Mouse (Mus musculus) kidney, embryonic 14.5 days (tissue): ENCODE data around the gene Grcc10. TPM values are rescaled to one million over a fixed set of nuclear protein-coding genes. Genes with fewer than 3 reads are reported as not detected.
A peak's percentile ranks its signal among the peaks of the same experiment; 100 is the strongest.

Source experiments
- ATAC-seq: fragments of 200-750 bp; cut with Nextera tagmentation; 2 replicates; pipeline ENCODE4 v1.8.0; 2017; ENCODE audit warnings: moderate number of reproducible peaks, mild to moderate bottlenecking, moderate TSS enrichment, moderate library complexity; ENCODE audit not compliant: low FRiP score, low TSS enrichment
- H3K27ac ChIP-seq: fragments of 300-500 bp; sonication (generic); 2 replicates; pipeline ENCODE4 v1.5.1; 2014; ENCODE audit warnings: low read depth, mild to moderate bottlenecking, low read length, moderate library complexity, mixed read lengths
- H3K27me3 ChIP-seq: fragments of 300-500 bp; sonication (generic); 2 replicates; pipeline ENCODE4 v1.6.1; 2014; ENCODE audit warnings: mild to moderate bottlenecking, low read length; ENCODE audit not compliant: control insufficient read depth, insufficient read depth
- H3K36me3 ChIP-seq: fragments of 300-500 bp; sonication (generic); 2 replicates; pipeline ENCODE4 v1.6.1; 2014; ENCODE audit warnings: low read length, mixed read lengths; ENCODE audit not compliant: control insufficient read depth, insufficient read depth
- H3K4me1 ChIP-seq: fragments of 300-500 bp; sonication (generic); 2 replicates; pipeline ENCODE4 v1.6.1; 2014; ENCODE audit warnings: low read length, mixed read lengths; ENCODE audit not compliant: control insufficient read depth, insufficient read depth
- H3K4me2 ChIP-seq: fragments of 300-500 bp; sonication (generic); replicated peaks from 2 replicates; pipeline ENCODE4 v1.6.1; 2014; ENCODE audit warnings: low read depth, mild to moderate bottlenecking, low read length
- H3K4me3 ChIP-seq: fragments of 300-500 bp; sonication (generic); 2 replicates; pipeline ENCODE4 v1.5.1; 2014; ENCODE audit warnings: mild to moderate bottlenecking, low read length
- H3K9ac ChIP-seq: fragments of 300-500 bp; sonication (generic); 2 replicates; pipeline ENCODE4 v1.6.1; 2014; ENCODE audit warnings: low read depth, mild to moderate bottlenecking, low read length, moderate library complexity
- H3K9me3 ChIP-seq: fragments of 300-500 bp; sonication (generic); 2 replicates; pipeline ENCODE4 v1.6.1; 2016; ENCODE audit warnings: low read length; ENCODE audit not compliant: control insufficient read depth
- WGBS: fragments of 180-500 bp; shearing (Covaris S2); extraction: QIAGEN DNeasy Blood & Tissue Kit; methylation state at CpG from one replicate; pipeline ENCODE4 v1.1.7; 2014; 5-methylcytosine and 5-hydroxymethylcytosine counted together
- polyA plus RNA-seq: library from polyadenylated mRNA; unstranded; fragments of >200 nt; fragmentation: Nextera tagmentation; extraction: Ambion mirVana; gene quantifications from 2 replicates; pipeline ENCODE4 v1.2.1, GENCODE M21; 2014

Gene Grcc10
- 564 and 762 TPM in 2 replicates for polyA plus RNA-seq

GRCm38 (mm10) chr6:124740888-124741761 is at the start of gene Grcc10:
Grcc10 (minus strand) TSS chr6:124741374.
- Histone ChIP-seq H3K9ac (peak within 1 kb of the TSS; percentile 82), H3K4me2 (peak within 1 kb of the TSS; percentile 75), H3K4me1 (peaks cover 35% of the 10 kb centered on the region), H3K4me3 (peak within 1 kb of the TSS; percentile 66), H3K9me3 (no peaks in the 10 kb centered on the region), H3K36me3 (peaks cover 29% of the 10 kb centered on the region), H3K27me3 (no peaks in the 10 kb centered on the region), H3K27ac (peak within 1 kb of the TSS; percentile 100)
- WGBS: under 1% methylated on average over 41 of the region's 41 CpGs
- peak; percentile 85 for ATAC-seq

- Histone ChIP-seq H3K4me1 (no peaks in the 10 kb centered on the region), H3K27ac (peak overlapping the region; percentile 24; the same call in 1 of the 2 replicates), H3K4me2 (no peak overlapping the region), H3K9me3 (no peaks in the 10 kb centered on the region), H3K9ac (no peak overlapping the region), H3K27me3 (no peaks in the 10 kb centered on the region), H3K36me3 (no peaks in the 10 kb centered on the region), H3K4me3 (no peak overlapping the region)
- peak; percentile 68 for ATAC-seq
- WGBS: 37% methylated on average over 4 of the region's 4 CpGs
These were observed 48.9 kb upstream of the Grcc10 start for GRCm38 (mm10) chr6:124790121-124790520.

- no peak overlapping the region for H3K4me2 ChIP-seq
- no peaks in the 10 kb centered on the region for H3K36me3 ChIP-seq
- no peaks in the 10 kb centered on the region for H3K4me1 ChIP-seq
- WGBS: 87% methylated on average over 4 of the region's 4 CpGs
- H3K27me3 ChIP-seq: no peaks in the 10 kb centered on the region
- H3K27ac ChIP-seq: no peak overlapping the region
- H3K9me3 ChIP-seq: no peaks in the 10 kb centered on the region
- no peak; the same call in 1 of the 2 replicates for ATAC-seq
- no peak overlapping the region for H3K9ac ChIP-seq
- no peak overlapping the region for H3K4me3 ChIP-seq
These were observed 48.3 kb upstream of the Grcc10 start for GRCm38 (mm10) chr6:124789519-124789918.

GRCm38 (mm10) chr6:124787722-124788121 is 46.5 kb upstream of the Grcc10 start:
- WGBS: 80% methylated on average over 10 of the region's 10 CpGs
- no peaks in the 10 kb centered on the region for H3K36me3 ChIP-seq
- no peaks in the 10 kb centered on the region for H3K9me3 ChIP-seq
- H3K4me1 ChIP-seq: no peaks in the 10 kb centered on the region
- no peak overlapping the region for H3K4me2 ChIP-seq
- no peak for ATAC-seq
- H3K27me3 ChIP-seq: no peaks in the 10 kb centered on the region
- H3K27ac ChIP-seq: no peak overlapping the region
- no peak overlapping the region for H3K4me3 ChIP-seq
- H3K9ac ChIP-seq: no peak overlapping the region

- H3K4me3 ChIP-seq: no peak overlapping the region
- no peaks in the 10 kb centered on the region for H3K9me3 ChIP-seq
- no peak overlapping the region for H3K27ac ChIP-seq
- H3K4me1 ChIP-seq: no peaks in the 10 kb centered on the region
- 45% methylated on average over 8 of the region's 8 CpGs for WGBS
- no peaks in the 10 kb centered on the region for H3K27me3 ChIP-seq
- H3K4me2 ChIP-seq: no peak overlapping the region
- H3K9ac ChIP-seq: no peak overlapping the region
- no peaks in the 10 kb centered on the region for H3K36me3 ChIP-seq
- peak; percentile 50; the same call in 1 of the 2 replicates for ATAC-seq
These were observed 45.7 kb upstream of the Grcc10 start for GRCm38 (mm10) chr6:124786756-124787420.

- Histone ChIP-seq H3K4me2 (peak overlapping the region; percentile 18; the same call in 1 of the 2 replicates), H3K27me3 (peaks cover 6% of the 10 kb centered on the region; the same call in 1 of the 2 replicates), H3K27ac (no peak overlapping the region), H3K9ac (no peak overlapping the region), H3K4me3 (no peak overlapping the region), H3K36me3 (no peaks in the 10 kb centered on the region), H3K4me1 (peaks cover 8% of the 10 kb centered on the region; the same call in 1 of the 2 replicates), H3K9me3 (no peaks in the 10 kb centered on the region)
- WGBS: 22% methylated on average over 6 of the region's 6 CpGs
- ATAC-seq: no peak
These were observed 41.3 kb upstream of the Grcc10 start for GRCm38 (mm10) chr6:124782436-124782835.

- no peak overlapping the region for H3K4me2 ChIP-seq
- H3K4me3 ChIP-seq: no peak overlapping the region
- H3K27ac ChIP-seq: no peak overlapping the region
- WGBS: 86% methylated on average over 7 of the region's 7 CpGs
- H3K36me3 ChIP-seq: no peaks in the 10 kb centered on the region
- H3K27me3 ChIP-seq: peaks cover 6% of the 10 kb centered on the region; the same call in 1 of the 2 replicates
- ATAC-seq: no peak
- H3K9ac ChIP-seq: no peak overlapping the region
- no peaks in the 10 kb centered on the region for H3K9me3 ChIP-seq
- peaks cover 8% of the 10 kb centered on the region; the same call in 1 of the 2 replicates for H3K4me1 ChIP-seq
These were observed 39.7 kb upstream of the Grcc10 start for GRCm38 (mm10) chr6:124780917-124781316.

- H3K36me3 ChIP-seq: no peaks in the 10 kb centered on the region
- peak overlapping the region; percentile 44 for H3K4me3 ChIP-seq
- no peak overlapping the region for H3K27ac ChIP-seq
- peaks cover 8% of the 10 kb centered on the region; the same call in 1 of the 2 replicates for H3K4me1 ChIP-seq
- H3K9me3 ChIP-seq: no peaks in the 10 kb centered on the region
- 5% methylated on average over 10 of the region's 10 CpGs for WGBS
- H3K4me2 ChIP-seq: peak overlapping the region; percentile 63
- H3K9ac ChIP-seq: peak overlapping the region; percentile 19
- ATAC-seq: no peak
- peaks cover 6% of the 10 kb centered on the region; the same call in 1 of the 2 replicates for H3K27me3 ChIP-seq
These were observed 38.8 kb upstream of the Grcc10 start for GRCm38 (mm10) chr6:124779984-124780416.
